Mouse (Mus musculus): Measurements from ENCODE around the gene Scube1. TPM values are rescaled to one million over a fixed set of nuclear protein-coding genes. Genes with fewer than 3 reads are reported as not detected.

Scube1 gene
- total and polyA plus RNA-seq, 2 experiments from 2014 or later, result 4.7 to 14.9 TPM

DNA sequence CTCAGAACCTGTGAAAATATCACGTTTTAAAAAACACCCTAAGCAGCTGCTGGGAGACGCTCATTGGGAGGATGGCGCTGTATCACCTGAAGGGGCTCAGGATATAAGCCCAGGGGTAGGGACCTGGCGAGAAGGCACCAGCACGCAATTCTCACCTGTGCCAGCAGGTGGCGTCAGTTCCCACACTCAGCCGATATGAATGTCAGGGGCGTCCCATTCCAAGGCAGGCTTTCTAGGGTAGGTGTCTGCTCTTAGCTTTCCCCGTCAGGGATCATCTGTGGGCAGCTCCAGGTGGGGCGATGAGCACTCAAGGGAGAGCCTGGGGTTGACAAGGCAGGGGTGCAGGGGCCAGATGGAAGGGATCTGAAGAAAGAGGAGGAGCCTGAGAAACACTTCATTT, 35.9 kb upstream of the Scube1 start:
- WGBS, result 7% methylated on average over 10 of the region's 10 CpGs

DNA sequence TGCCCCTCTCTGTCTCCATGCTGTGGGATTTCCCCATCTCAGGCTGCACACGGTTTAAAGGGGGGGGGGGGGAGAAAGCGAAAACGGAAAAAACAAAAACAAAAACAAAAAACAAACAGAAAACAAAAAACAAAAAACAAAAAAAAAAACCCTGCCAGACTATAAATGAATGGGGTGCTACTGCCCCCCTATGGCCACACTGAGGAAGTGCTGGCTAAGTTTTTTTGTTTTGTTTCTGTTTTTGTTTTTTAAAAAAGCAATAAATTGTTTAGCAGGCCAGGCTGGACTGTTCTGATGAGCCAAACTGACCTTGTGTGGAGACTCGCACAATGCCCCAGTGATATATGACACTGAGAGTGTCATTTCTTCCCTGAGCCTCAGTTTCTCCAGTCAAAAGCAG, 34.1 kb upstream of the Scube1 start:
- ATAC-seq (ENCODE audit: low FRiP score) (no peak), DNase-seq (ENCODE audit: low spot score) (no peak)
- WGBS, result 13% methylated on average over 4 of the region's 4 CpGs

More for the DNA sequence above, 35.9 kb upstream of the Scube1 start:
- Histone ChIP-seq H3K4me3 (ENCODE audit: low read depth, low read length) (no peak overlapping the region), H3K4me1 (ENCODE audit: insufficient read depth, low read length) (no peaks in the 10 kb centered on the region), H3K36me3 (ENCODE audit: insufficient read depth, low read length) (no peaks in the 10 kb centered on the region), H3K27ac (ENCODE audit: low read depth, low read length) (no peak overlapping the region), H3K4me2 (ENCODE audit: low read depth, low read length, poor library complexity, severe bottlenecking) (no peak overlapping the region), H3K9me3 (ENCODE audit: low read length) (no peaks in the 10 kb centered on the region), H3K9ac (replicated peaks; ENCODE audit: low read length, poor library complexity, severe bottlenecking) (no peak overlapping the region), H3K27me3 (ENCODE audit: insufficient read depth, low read length) (no peaks in the 10 kb centered on the region; the same call in 1 of the 2 replicates)
- ATAC-seq (ENCODE audit: low FRiP score), result 0 out of 2 replicates have a peak, but pooled peaks have one; percentile 12
- peak; percentile 92 for TF ChIP-seq CTCF (IDR thresholded peaks at IDR 0.05)
- peak; percentile 70 for DNase-seq (ENCODE audit: low spot score)

DNA sequence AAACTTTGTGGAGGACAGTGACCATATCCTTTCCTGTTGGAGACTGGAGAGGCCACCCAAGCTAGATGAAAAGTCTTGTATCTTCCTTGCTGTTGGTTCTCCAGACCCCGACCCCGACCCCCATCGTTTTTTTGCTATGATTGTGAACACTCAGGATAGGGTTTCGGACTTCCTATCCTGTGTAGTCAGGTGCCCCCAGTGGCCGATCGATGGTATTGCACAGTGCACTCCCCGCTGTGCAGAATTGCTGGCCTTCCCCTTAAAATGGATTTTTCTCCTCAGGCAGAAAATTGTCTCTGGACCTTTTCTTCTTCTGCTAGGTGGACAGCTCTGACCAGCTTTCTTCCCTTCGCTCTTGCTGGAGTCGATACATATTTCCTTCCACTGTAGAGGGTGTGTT, 31.9 kb upstream of the Scube1 start:
- Histone ChIP-seq H3K9me3 (ENCODE audit: low read length) (no peaks in the 10 kb centered on the region), H3K36me3 (ENCODE audit: insufficient read depth, low read length) (no peaks in the 10 kb centered on the region), H3K27ac (ENCODE audit: low read depth, low read length) (no peak overlapping the region), H3K9ac (replicated peaks; ENCODE audit: low read length, poor library complexity, severe bottlenecking) (no peak overlapping the region), H3K27me3 (ENCODE audit: insufficient read depth, low read length) (no peaks in the 10 kb centered on the region; the same call in 1 of the 2 replicates), H3K4me1 (ENCODE audit: insufficient read depth, low read length) (no peaks in the 10 kb centered on the region), H3K4me3 (ENCODE audit: low read depth, low read length) (no peak overlapping the region), H3K4me2 (ENCODE audit: low read depth, low read length, poor library complexity, severe bottlenecking) (no peak overlapping the region)
- ATAC-seq (ENCODE audit: low FRiP score), result no peak
- TF ChIP-seq CTCF (IDR thresholded peaks at IDR 0.05), result peak; percentile 87
- 23% methylated on average over 9 of the region's 9 CpGs for WGBS
- peak; percentile 66 for DNase-seq (ENCODE audit: low spot score)

More for the DNA sequence above, 34.1 kb upstream of the Scube1 start:
- no peak overlapping the region for H3K4me2 ChIP-seq (ENCODE audit: low read depth, low read length, poor library complexity, severe bottlenecking)
- H3K4me1 ChIP-seq (ENCODE audit: insufficient read depth, low read length), result no peaks in the 10 kb centered on the region
- H3K9ac ChIP-seq (replicated peaks; ENCODE audit: low read length, poor library complexity, severe bottlenecking), result no peak overlapping the region
- H3K9me3 ChIP-seq (ENCODE audit: low read length), result no peaks in the 10 kb centered on the region
- no peaks in the 10 kb centered on the region for H3K36me3 ChIP-seq (ENCODE audit: insufficient read depth, low read length)
- TF ChIP-seq CTCF (IDR thresholded peaks at IDR 0.05), result peak; percentile 84
- H3K4me3 ChIP-seq (ENCODE audit: low read depth, low read length), result no peak overlapping the region
- H3K27ac ChIP-seq (ENCODE audit: low read depth, low read length), result no peak overlapping the region
- no peaks in the 10 kb centered on the region; the same call in 1 of the 2 replicates for H3K27me3 ChIP-seq (ENCODE audit: insufficient read depth, low read length)

DNA sequence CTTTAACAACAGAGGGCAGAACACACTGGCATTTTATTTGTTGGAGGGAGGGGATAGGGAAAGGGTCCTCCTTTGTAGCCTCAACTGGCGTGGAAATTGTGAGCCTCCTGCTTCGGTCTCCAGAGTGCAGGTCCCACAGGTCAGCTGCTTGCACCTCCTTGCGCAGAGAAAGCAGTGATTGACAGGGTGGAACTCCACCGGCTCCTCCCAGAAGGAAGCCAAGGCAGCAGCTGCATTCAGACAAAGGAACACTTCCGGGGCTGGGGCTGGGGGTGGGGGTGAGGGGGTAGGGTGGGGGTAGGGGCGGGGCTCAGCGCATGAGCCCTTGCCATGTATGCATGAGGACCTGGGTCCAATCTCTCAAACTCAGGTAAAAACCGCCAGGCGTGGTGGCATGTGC, 24.6 kb upstream of the Scube1 start:
- Histone ChIP-seq H3K9ac (replicated peaks; ENCODE audit: low read length, poor library complexity, severe bottlenecking) (no peak overlapping the region), H3K9me3 (ENCODE audit: low read length) (no peaks in the 10 kb centered on the region), H3K36me3 (ENCODE audit: insufficient read depth, low read length) (no peaks in the 10 kb centered on the region), H3K27ac (ENCODE audit: low read depth, low read length) (no peak overlapping the region), H3K4me3 (ENCODE audit: low read depth, low read length) (no peak overlapping the region), H3K4me1 (ENCODE audit: insufficient read depth, low read length) (no peaks in the 10 kb centered on the region), H3K27me3 (ENCODE audit: insufficient read depth, low read length) (no peaks in the 10 kb centered on the region), H3K4me2 (ENCODE audit: low read depth, low read length, poor library complexity, severe bottlenecking) (no peak overlapping the region)
- ATAC-seq (ENCODE audit: low FRiP score) (no peak), DNase-seq (ENCODE audit: low spot score) (no peak)
- TF ChIP-seq CTCF (IDR thresholded peaks at IDR 0.05), result no peak
- WGBS, result 56% methylated on average over 9 of the region's 9 CpGs

DNA sequence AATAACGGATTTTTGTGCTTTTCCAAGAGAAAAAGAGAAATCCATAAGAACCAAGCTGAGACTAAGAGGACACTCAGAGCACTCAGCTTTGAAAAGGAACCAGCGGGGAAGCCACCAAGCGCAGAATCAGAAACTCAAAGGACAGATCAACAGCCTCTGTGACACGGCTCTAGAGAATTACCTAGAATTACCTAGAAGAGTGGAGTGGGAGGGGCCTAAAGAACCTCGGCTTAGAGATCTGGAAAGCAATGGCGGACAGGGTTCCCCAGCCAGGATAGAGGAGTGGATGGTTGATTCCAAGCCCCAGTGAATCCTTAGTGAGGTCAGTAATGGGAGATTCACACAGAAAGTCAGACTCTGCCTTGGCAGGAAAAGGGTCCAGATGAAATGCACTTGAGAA, 24.2 kb upstream of the Scube1 start:
- whole genome bisulfite sequencing, result 74% methylated on average over 6 of the region's 6 CpGs
- Histone ChIP-seq H3K27me3 (ENCODE audit: insufficient read depth, low read length) (no peaks in the 10 kb centered on the region), H3K36me3 (ENCODE audit: insufficient read depth, low read length) (no peaks in the 10 kb centered on the region), H3K4me1 (ENCODE audit: insufficient read depth, low read length) (no peaks in the 10 kb centered on the region), H3K4me2 (ENCODE audit: low read depth, low read length, poor library complexity, severe bottlenecking) (no peak overlapping the region), H3K27ac (ENCODE audit: low read depth, low read length) (no peak overlapping the region), H3K9ac (replicated peaks; ENCODE audit: low read length, poor library complexity, severe bottlenecking) (no peak overlapping the region), H3K9me3 (ENCODE audit: low read length) (no peaks in the 10 kb centered on the region), H3K4me3 (ENCODE audit: low read depth, low read length) (no peak overlapping the region)
- DNase-seq (ENCODE audit: low spot score), result no peak
- no peak for TF ChIP-seq CTCF (IDR thresholded peaks at IDR 0.05)
- no peak for ATAC-seq (ENCODE audit: low FRiP score)

DNA sequence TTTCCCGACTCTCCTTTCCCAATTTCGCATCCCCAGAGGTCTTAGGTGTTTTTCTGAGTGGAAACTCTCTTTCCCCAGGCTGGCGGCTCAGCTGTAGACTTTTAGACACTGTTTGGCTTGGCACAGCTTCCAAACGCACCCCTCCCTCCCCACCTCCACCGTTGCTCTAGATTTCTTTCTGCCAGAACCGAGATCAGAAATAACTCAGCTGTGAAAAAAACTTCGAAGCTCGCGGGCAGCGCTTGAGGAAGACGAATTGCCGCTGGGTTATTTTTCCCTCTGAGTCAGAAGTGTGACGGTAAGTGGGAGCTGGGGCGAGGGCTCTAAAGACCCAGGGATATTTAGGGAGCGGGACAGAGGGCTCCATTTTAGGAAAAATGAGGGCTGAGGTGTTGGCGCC, 21.5 kb upstream of the Scube1 start:
- no peak for TF ChIP-seq CTCF (IDR thresholded peaks at IDR 0.05)
- Histone ChIP-seq H3K4me1 (ENCODE audit: insufficient read depth, low read length) (no peaks in the 10 kb centered on the region), H3K4me2 (ENCODE audit: low read depth, low read length, poor library complexity, severe bottlenecking) (no peak overlapping the region), H3K27ac (ENCODE audit: low read depth, low read length) (no peak overlapping the region), H3K9me3 (ENCODE audit: low read length) (no peaks in the 10 kb centered on the region), H3K4me3 (ENCODE audit: low read depth, low read length) (no peak overlapping the region), H3K27me3 (ENCODE audit: insufficient read depth, low read length) (no peaks in the 10 kb centered on the region), H3K36me3 (ENCODE audit: insufficient read depth, low read length) (no peaks in the 10 kb centered on the region), H3K9ac (replicated peaks; ENCODE audit: low read length, poor library complexity, severe bottlenecking) (no peak overlapping the region)
- DNase-seq (ENCODE audit: low spot score) (peak; percentile 7), ATAC-seq (ENCODE audit: low FRiP score) (no peak)
- WGBS, result 62% methylated on average over 16 of the region's 16 CpGs

Data from midbrain, postnatal 0 days (tissue).